Mouse (Mus musculus): ENCODE data around the gene Mamdc2.

GRCm38 (mm10) chr19:23373728-23374127, 74.5 kb downstream of the Mamdc2 start:
- TF ChIP-seq CTCF (IDR thresholded peaks at IDR 0.05) = no peak
- no peak for TF ChIP-seq EP300 (IDR thresholded peaks at IDR 0.05)
